Mouse (Mus musculus) urinary bladder, postnatal 25 days (tissue): ENCODE measurements around the gene Kank3.

ENCODE experiments used
- DNase-seq: peaks from one replicate; pipeline ENCODE4 v3.0.0; 2022; ENCODE audit warnings: low spot score

Kank3 gene

DNA sequence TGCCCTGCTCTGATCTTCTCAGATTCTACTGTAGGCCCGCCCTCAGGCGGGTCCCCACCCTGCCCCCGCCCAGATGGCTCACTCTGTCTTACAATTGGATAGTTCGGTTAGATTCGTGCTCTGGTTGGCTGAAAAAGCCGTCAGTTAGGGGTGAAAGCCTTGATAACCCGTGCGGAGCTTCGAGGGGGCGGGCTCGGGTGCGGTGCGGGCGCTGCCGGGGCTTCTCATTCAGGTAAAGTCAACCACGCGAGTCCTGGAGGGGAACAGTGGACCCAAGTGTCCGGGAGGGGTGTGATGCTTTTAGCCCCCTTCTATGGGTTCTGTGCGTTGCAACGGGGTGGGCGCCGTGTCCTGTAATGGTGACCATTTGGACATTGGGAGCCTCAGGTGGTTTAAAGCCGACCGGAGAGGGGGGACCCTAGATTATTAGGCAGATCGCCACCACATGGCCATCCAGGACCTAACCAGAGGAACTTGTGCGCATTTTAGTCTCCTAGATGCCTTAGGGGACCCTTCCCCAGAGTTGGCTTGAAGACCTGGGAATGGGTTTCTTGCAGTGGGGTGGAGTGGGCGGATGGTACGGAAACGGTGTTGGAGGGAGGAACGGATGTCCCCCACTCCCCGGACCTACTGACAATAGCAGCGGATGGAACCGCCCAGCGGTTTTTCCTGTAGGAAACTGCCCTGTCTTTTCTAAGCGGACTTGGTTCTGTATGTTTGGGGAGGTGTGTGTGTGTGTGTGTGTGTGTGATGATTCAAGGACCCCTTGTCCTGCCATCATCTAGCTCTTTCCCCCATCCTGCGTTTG, at the start of gene Kank3:
Gene Kank3 (plus strand): TSS at position 186 of the 808 bp plus-strand sequence.
- DNase-seq = peak; percentile 93

DNA sequence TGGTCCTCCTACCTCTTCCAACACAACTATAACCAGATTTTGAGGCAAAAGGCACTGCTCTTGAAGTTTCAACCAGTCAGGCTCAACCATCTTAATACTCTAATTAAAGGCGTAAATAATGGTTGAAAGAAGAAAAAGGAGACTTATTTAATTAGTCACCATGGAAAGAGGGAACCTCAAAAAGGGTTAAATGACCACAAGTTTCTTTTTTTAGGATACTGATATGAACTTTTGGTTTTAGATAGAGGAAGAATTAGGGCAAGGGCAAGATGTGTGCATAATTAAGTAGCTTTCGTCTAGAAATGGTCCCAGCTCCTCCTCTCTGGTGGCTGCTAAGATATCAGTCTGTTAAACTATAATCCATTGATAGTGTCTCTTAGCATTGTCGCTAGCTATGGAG, 43.9 kb upstream of the Kank3 start:
- no peak for DNase-seq

DNA sequence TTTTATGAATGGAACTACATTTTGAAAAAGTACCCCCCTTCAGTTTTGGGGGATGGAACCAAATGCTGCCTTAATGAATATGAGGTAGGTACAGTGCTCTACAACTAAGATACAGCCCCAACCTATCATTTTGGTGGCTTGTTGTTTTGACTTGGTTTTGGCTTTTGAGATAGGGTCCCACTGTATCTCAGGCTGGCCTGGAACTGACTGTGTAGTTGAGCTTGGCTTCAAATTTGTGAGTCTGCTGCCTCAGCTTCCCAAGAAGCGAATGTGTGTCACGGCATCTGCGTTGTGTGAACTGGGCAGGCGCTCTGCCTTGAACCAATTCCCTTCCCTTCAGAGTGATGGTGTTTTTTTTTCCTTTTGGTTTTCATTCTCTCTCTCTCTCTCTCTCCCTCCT, 38.7 kb upstream of the Kank3 start:
- no peak for DNase-seq

DNA sequence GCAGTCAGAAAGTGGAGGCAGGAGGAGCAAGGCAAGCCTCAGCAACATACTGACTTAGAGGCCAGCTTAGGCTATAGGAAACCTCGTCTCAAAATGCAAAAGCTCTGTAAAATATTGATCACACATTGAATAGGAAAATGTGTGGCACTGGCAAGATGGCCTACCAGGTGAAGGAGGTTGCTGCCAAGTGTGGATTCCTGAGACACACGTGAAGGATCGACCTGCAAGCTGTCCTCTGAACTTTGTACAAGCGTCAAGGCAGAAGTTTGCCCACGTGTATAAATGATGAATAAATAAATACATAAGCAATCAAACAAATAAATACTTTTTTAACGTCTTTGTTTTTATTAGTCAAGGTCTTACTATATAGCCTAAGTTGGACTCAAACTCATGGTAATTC, 36.9 kb upstream of the Kank3 start:
- DNase-seq = no peak

DNA sequence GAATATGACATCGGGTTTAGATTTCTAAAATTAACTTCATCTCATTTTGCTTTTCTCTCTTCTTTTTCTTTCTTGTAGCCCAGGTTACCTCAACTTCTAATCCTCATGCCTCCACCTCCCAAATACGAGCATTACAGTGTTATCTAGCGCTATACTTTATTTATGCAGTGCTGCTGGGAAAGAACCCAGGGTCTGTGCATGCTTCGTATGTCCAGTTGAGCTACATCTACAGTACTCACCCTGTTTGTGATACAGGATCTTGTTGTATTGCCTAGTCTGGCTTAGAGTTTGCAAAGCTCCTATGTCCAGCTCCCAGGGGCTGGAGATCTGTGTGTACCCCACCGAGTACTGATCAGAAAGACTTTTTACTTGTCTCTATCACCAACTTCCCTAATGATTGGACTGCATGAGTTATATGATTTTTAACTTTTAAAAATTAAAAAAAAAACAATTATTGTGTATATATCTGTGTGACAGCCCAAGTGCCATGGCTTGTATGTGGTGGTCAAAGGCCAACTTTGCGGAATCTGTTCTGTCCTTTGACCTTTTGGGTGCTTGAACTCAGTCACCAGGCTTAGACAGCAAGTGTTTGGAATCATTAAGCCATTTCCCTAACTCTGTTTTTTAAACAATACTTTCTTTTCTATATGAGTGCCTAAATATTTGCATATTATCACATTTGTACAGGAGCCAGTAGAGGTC, 36.3 kb upstream of the Kank3 start:
- DNase-seq = no peak

DNA sequence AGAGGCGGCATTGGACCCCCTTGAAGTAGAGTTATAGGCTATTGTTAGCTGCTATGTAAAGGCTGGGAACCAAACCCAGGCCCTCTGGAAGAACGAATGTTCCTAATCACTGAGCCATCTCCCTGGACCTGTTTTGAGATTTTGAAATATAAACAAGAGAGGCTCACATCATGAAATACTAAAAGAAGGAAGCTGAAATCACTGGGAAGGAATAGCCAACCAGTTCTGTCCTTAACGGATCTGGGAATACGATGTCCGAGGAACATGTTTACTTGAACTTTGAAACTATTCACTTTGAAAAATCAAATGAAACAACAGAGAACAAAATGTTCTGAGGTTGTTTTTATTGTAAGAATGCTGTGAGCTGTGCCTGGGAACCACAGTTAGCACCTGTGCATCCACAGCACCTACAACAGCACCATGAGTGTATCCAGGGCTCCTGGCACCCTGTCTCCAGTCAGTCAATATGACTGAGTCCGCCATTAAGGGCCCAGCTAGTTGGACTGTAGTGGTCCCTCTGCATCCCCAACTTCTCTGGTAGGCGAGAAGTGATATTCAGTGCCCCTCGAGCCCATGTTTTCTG, 35.7 kb upstream of the Kank3 start:
- no peak for DNase-seq

DNA sequence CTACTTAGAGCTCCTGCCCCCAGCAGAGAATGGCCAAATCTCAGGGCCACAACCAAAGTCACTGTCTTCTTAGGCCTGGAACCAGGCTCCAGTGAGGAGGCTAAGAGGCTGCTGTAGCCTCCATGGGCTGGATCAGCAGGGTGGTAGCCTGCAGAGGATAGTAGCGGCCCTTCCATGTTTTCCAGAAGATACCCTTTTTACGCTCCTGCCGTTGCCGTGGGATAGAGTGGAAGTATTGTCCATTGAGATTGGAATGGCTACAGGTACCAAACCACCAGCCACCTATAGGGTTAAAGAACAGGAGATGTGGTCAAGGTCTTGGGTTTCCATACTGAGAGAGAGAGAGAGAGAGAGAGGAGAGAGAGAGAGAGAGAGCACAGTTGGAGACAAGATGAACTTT, 35.0 kb upstream of the Kank3 start:
- DNase-seq = no peak

DNA sequence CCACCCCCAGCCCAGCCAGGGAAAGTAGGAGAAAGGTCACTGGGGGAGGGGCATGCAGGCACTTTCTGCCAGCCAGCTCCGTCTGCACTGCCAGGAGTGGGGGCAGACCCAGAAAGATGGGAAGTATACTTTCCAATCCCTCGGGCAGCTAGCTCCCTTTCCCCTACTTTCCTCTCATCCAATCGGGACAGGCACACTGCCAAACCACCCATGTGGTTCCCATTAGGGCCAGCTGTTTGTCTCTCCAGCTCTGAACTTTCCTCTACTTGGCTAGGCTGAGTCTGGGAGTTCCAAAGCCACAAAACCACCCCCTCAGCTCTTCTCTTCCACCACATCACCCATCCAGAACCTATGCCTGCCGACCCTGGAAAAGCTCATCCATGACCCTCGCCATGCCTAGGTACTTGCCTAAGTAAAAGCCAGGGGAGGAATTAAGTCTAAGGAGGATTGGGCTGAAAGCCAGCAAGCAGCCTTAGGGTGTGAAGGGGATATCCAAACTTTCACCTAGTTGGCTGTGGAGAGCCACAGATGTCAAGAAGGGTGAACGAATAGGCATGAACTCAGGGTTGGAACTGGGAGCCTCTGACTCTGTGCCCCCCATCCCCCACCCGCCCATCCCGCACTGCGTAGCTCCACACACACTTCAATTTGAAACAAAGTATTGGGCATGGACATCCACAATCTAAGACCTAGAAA, 30.9 kb upstream of the Kank3 start:
- DNase-seq = peak; percentile 87

DNA sequence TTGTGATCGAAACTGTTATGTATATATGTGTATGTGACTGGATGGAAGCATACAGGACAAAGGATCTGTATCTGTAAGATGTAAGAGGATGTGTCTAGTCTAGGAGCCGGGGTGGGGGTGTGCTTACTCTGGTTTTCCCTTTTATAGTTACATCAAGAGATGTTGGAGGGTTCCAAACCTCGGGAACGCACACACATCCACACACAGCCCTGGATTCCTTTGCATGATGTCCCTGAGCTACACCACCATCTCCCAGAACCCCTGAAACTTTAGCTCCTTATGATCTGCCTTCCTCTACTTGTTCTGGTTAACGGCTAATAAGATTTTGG, 30.4 kb upstream of the Kank3 start:
- DNase-seq = no peak

DNA sequence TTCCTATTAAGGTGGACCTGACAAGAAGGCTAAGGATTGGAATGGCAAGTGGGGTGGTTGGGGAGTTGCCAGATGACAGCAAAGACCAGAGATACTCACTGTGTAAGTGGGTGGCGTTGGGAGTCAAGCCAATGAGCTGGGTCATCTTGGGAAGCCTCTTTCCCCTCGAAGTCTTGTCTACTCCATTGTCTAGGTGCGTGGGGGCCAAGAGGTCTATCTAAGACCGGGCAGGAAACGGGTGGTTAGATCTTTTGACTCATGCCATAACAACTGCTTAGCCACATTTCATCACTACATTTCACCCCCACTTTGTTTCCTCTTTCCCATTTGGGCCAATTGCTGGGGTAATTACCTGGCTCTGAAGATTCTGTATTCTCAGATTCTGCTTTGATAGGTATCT, 29.9 kb upstream of the Kank3 start:
- peak; percentile 37 for DNase-seq

DNA sequence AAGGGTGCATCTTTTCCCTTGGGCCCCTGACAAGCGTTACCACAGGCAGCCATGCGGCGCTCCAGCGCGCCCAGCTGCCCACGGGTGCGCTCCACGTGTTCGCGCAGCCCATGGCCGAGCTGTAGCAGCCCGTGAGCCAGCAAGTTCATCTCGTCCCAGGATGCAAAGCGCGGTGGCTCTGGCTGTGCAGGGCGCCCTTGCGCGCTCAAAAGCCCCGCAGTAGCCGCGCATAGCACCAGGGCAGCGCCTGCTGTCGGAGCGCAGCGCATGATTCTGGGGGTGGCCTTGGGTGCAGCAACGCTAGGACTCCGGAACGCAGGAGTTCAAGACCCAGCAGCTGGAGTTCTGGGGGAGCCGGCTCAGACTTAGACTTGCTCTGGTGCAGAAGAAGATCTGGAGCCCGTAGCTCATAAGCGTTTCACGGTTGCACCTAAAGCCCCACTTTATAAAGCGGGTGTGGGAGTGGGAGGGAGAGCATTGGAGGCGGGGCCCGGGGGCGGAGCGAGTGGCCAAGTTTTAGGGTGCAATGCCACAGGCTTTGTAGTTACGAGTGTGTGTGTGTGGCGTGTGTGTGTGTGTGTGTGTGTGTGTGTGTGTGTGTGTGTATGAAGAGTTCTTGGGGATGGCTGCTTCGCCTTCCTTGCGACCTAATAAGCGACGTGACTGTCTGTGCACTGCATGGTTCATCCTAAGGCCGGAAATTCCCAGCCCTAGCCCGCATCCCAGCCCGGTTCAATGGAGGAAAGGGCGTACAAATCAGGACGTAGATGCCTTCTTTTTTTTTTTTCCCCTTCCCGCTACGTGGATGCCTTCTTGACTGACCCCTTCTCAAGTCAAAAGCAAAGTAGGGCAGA, 29.0 kb upstream of the Kank3 start, which contains the start of gene Angptl4:
Gene Angptl4 (minus strand): TSS at position 707 of the 854 bp plus-strand sequence.
- DNase-seq = peak; percentile 55

DNA sequence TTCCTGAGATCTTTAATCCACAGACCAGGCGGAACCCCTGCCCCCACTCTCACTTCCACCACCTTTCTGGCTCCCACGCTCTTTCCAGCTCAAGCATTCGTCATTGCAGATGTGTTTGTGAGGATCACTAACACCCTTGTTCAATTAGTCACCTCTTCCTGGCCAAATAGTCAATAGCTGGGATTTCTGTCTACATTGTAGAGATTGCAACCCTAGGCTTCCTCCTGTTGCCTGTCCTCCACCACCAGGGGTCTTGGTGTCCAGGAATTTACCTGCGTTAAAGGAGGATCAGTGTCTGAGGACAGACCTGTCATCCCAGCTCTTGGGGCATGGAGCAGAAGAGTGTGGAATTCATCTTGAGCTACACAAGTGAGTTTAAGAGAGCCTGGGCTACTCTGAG, 28.3 kb upstream of the Kank3 start:
- DNase-seq = no peak

DNA sequence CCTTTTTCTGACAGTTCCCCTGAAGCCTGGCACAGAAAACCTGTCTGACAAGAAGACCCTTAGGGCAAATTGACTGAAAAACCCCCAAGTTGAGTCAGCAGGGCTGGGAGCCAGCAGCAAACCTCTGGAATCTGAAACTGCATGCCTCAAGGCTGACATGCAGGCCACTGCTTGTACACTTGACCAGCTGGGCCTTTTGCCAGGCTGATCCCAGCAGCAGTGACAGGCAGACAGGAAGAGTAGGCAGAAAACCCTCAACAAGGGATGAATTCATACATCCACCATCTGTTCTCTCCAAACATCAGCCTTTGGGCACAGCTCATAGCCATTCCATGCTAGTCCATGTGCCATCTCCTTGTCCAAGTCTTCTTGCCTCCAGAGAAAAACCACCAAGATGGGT, 26.9 kb upstream of the Kank3 start:
- DNase-seq = peak; percentile 79

DNA sequence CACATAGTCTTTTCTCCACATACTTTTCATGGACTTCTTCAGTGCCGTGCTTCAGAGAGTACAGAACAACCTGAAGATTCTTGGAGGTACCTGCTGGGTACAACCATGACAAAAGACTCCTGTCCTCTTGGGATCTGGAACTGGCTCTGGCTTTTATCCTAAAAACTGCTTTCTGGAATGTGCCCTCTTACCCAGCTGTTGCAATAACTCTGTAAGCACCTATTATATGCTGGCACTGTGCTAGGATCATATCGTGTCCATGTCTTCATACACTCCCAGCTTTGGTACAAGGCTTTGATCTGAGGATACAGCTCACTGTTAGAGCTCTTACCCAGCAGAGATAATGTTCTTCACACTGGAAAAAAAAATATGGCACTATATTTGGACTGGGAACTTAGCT, 25.4 kb upstream of the Kank3 start:
- DNase-seq = no peak

DNA sequence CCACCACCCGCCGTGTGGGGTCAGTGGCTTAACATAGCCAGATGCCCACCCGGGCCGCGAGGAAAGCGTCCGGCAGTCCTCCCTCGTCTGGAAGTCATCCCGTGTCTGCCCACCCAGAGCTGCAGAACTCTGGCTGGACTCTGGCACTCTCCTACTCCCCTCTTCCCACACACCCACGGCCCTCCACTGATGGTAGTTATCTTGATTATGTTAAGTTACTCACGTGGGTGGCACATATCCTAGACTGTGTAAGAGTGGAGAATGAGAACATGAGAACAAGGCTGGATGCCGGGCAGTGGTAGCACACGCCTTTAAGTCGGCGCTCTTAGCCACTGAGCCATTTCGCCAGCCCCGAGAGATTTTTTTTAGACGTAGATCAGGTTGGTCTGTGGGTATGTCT, 23.9 kb upstream of the Kank3 start:
- DNase-seq = no peak

DNA sequence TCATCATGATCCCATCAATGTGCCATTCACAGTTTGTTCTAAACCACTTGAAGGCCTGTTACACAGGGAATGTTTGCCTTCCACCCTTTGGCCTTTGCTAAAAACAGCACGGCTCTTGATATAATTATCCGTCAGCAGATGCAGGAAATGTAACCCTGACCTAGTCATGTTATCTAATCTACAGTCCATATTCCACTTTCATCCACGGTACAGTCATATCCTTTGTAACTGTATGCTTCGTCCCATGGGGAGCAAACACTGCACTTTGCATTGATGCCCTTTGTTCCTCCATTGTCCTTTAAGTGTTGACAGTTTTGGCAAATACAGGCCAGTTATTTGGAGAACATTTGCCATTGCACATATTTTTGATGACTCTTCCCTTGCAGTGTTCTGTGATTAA, 21.6 kb upstream of the Kank3 start:
- no peak for DNase-seq

DNA sequence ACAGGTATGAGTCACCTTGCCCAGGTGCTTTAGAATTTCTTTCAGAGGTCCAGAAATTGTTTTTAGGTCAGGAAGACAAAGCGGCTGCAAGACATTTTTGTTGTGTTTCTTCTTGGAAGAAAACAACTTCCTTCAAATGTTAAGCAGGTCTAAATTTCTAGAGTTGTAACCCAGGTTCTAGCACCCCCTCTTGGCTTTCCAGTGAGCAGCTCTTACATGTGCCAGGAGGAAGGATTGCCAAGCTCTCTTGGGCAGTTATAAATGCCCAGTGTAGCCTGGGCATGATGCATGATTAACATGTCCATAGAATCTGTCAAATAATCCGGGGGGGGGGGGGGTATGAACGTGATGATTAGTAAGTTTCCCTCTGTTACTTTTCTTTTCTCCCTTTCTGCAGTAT, 12.0 kb upstream of the Kank3 start:
- DNase-seq = no peak

DNA sequence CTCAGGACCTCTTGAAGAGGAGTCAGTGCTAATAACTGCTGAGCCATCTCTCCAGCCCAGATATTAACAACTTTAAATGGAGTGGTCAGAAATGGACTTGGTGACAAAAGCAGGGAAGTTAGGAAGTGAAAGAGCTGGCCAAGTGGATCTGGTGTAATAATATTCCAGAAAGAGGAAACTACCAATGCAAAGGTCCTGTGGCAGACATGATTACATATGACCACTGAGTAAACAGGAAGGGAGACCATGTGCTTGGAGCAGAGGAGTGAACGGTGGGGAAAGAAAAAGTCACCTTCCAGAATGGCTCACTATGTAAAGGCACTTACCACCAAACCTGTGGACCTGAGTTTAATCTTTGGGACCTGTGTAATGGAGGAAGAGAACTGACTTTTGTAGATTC, 11.0 kb upstream of the Kank3 start:
- DNase-seq = no peak

DNA sequence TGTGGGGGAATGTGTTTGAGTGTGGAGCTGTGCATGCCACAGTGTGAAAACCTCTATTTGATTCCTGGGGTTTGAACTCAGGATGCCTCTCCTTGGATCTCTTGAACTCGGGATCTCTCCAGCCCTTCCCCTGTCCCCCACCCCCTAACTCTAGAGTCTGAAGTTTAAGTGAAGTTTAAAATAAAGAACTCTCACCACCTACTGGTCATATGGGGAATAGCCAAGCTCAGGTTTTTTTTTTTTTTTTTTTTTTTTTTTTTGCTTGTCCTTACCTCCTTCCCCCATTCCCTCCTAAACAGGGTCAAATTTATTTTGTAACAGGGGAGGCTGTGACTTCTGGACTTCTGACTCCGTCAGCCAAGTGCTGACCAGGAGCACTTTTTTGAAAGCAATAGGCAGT, 8.1 kb upstream of the Kank3 start:
- no peak for DNase-seq

DNA sequence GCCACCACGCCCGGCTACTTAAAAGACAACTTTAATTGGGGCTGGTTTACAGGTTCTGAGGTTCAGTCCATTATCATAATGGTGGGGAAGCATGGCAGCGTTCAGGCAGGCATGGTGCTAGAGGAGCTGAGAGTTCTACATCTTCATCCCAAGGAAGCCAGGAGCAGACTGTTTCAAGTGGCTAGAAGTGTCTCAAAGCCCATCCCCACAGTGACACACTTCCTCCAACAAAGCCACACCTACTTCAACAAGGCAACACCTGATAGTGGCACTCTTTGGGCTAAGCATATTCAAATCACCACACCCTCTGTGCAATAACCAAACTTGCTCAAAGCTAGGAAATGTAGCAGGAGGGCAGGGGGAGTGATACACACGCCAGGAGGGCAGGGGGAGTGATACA, 6.1 kb upstream of the Kank3 start:
- DNase-seq = no peak

DNA sequence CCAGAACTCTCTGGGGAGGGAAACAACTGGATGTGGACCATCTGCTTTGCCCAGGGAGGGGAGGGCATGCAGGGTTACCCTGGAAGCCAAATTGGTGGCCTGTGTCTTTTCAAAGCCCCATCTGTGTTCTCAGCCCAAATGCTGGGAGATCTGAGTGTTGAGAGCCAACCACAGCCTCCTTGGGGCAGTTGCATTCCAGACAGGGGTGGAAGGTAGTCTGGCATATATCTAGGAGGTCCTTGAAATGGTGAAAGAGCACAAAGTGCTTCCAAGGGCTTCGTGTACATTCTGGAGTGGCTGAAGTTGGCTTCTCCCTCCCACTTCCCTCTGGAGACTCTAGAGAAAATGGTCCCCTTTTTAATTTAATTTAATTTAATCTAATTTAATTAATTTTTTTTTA, 5.6 kb upstream of the Kank3 start:
- DNase-seq = no peak
